Mouse (Mus musculus) heart, postnatal 10 days (tissue): Measurements from ENCODE around the gene Camta1. TPM values are rescaled to one million over a fixed set of nuclear protein-coding genes. Genes with fewer than 3 reads are reported as not detected.

Experiments
- DNase-seq, 2 experiments: peaks; one replicate each; pipeline ENCODE4 v3.0.0; 2021
- intact Hi-C: fragments of 180-260 bp; cut with DNase I; formaldehyde crosslinking; loops from one replicate; pipeline ENCODE4 v1.15.1; 2025
- total RNA-seq, 2 experiments: library from RNA; stranded (reverse); gene quantifications; 2 replicates each; pipeline ENCODE4 v1.2.3; 2021

Camta1 gene
- total RNA-seq, 2 experiments from 2014 or later, result 180 to 183 TPM

GRCm38 (mm10) chr4:151352249-151352648 lies 509.4 kb downstream of the Camta1 start:
- intact Hi-C loops, result no loop called here
- no peak for DNase-seq

DNA sequence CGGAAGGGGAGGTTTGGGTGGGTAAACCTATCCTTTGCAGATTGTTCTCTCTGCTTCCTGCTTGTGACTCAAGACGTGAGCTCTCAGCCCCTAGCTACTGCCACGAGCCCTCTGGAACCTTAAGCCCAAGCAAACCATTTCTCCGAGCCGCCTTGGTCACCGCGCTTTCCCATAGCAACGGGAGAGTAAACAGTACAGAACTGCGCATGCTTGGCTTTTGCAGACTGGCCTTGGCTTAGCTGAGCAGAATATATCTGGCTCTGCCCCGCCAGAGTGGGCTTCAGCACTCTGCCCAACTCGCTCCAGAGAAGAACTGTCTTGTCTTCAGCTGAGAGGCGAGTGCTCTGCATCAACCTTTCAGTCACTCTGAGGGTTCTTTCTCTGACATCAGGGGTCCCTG lies 509.9 kb downstream of the Camta1 start:
- intact Hi-C loops, result no loop called here

DNA sequence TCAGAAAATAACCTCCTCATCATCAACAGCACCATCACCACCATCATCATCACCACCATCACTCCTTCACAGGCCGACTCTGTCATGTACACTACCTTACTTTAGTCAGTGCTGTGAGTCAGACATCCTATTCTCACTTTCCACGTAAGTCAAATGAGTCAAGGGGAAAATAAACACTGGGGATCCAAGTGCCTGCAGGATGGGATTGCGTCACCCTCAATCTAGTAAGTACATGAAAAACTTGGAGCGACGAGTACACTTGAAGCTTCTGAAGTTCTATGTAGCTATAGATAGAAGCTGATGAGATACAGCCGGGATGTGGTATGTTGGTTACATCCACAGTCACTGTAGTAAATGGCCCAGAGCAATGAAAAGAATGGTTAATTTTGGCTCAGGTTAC lies 514.1 kb downstream of the Camta1 start:
- intact Hi-C loops, result no loop called here
- no peak for DNase-seq

More for the DNA sequence above, 509.9 kb downstream of the Camta1 start:
- no peak for DNase-seq

DNA sequence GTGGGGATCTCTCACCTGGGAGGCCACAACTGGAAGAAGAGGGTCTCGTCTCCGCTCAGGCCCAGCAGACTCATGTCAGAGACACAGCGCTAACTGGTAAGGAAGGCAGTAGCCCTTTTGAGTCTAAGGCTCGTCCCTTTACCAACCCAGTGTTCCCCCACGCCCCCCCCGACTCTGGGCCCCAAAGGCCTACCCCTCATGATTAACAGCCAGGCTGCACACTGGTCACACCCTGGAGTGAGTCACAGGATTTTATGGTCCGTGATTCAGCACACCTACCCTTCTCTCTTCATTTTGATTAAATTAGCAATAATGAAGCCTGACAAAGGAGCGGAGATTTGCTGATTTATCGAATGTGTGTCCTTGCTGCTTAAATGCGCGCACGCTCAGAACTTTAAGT lies 515.0 kb downstream of the Camta1 start:
- no peak for DNase-seq
- intact Hi-C loops, result no loop called here

DNA sequence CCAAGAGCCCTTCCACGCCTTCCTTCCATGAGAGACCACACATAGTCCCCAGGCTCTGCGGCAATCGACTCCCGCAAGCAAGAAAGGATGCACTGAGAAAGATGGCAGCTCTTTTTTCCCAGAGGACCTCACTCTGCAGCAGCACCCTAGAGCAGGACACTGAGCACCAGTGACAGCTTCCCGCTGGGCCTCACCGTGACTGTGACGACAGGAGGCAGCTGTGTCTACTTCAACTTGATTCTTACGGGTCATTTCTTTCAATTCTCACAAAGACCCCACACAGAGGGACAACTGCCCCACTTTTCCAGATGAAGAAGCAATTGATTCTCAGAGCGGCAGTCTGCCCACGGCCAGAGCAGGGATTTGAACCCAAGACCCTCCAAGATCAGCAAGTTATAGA lies 516.9 kb downstream of the Camta1 start:
- no peak for DNase-seq
- intact Hi-C loops, result no loop called here

DNA sequence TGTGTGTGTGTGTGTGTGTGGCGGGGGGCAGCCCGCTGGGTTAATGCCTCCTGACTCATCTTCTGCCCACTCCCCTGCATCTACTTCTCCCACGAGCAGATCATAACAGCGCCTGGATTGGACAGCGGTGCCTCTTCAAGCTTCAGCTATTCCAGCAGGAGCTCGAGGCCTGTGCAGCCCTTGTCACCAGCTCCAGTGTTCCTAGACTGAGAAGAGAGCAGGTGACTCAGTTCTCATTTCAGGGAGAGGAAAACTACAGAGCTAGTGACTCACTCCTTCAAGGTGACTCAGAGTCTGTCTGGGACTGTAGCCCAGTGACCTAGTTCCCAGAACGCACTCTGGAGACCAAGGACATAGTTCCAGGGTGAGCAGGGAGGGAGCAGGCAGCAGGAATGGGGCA lies 522.3 kb downstream of the Camta1 start:
- intact Hi-C loops, result no loop called here
- peak; percentile 15 to 18 for DNase-seq

DNA sequence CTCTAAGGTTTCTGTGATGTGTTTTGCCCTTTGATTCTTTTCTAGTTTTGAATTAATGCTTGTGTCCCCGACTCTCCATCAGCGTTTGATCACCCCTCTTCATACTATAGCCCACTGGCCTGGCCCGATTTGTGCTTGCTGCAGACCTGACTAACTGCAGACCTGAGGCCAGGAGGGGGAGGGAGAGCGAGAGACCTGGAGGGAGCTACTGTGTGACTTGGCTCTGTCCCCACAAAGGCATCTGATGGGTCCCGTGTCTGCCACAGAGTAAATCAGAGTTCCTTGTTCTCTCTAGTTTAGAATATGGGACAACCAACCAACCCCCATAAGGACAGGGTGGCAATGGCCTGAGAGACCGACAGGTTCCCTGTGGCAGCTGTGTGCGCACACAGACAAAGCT lies 522.7 kb downstream of the Camta1 start:
- no peak for DNase-seq
- intact Hi-C loops, result no loop called here

DNA sequence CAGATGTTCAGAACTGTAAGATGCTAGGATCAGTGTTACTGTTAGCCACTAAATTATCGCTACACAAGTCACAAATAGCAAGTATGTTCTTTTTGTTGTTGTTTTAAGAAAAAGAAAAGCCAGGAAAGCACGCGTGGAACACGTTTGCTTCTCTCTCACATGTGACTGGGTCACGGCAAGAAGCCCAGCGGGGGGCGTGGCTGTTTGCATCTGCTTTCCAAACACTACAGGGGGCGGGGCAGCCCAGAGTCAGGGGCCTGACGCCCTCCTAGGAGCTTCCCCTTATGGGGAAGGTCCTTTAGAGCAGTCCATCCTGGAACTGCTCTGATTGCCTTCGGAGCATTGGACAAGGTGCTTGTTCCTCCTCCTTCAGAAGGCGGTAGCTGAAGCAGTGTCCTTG lies 524.1 kb downstream of the Camta1 start:
- no peak for DNase-seq
- intact Hi-C loops, result no loop called here

GRCm38 (mm10) chr4:151336413-151336812 lies 525.3 kb downstream of the Camta1 start:
- no peak for DNase-seq
- intact Hi-C loops, result no loop called here

GRCm38 (mm10) chr4:151334951-151335742 lies 526.5 kb downstream of the Camta1 start:
- peak; percentile 34 to 49 for DNase-seq
- intact Hi-C loops, result no loop called here

DNA sequence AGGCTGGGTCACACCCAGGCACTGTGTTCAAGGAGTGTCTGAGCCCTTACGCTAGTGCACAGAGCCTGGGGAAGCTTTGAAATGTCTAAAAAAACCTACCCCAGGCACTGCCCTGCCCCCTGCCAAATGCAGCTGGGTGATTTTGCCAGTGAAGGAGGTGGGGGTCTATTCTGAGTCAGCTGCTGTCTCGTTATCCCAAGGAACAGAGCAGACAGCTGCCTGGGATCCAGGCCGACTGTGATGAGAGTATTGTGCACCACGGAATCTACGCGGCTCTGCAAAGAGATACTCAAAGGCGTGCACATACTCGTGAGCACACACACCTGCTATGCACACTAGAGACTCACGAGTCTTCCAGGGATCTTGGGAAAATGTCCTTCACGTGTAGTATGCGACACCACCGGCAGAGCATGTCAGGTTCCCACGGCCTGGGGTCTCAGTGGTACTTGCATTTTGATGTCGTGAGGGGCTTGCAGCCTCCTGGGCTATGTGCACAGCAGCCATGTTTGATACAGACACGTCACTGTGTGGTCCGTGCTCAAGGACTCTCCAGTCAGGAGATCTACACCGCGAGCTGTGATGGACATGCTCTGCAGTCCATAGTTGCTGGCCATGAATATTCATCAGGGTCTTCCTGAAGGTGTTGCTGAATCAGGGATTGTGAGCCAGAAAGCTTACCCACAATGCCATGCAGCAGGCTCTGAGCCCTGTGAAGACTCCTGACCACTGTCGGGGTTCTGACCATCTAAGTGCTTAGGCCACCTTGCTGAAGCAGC lies 529.4 kb downstream of the Camta1 start:
- DNase-seq, result no peak
- intact Hi-C loops, result no loop called here

DNA sequence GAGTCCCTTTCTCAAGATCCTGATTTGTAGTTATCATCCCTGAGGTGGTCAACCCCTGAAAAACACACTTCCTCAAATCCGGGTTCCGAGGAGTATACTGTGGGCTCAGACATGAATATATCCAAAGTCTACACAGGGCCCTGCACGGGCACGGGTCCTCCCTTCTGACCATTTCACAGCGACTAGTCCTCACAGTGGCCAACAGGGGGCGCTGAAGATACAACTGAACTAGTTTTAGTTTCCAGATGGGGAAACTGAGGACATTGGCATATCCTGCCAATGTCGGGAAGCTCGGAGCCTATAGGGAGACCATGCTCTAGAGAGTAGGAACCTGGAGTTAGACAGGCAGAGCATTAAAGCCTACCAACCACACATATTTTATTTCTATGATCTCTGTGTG lies 530.7 kb downstream of the Camta1 start:
- intact Hi-C loops, result no loop called here
- no peak for DNase-seq

DNA sequence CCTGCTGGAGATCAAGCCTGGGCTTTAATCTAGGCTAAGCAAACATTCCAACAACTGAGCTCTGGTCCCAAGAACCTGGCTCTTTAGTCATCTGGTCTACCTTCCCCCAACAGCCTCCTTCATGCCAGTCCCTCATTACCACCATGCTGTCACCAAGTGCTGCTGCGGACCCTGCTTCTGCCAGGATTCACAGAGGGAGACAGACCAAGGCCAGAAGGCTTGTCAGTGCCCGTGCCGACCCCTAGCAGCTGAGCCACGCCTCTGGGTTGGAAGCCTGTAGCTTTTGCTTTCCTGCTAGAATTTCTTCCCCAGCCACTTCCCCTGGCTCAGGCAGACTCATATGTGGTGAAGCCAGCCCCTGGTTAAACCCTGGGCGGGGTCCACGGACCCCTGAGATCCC lies 533.6 kb downstream of the Camta1 start:
- intact Hi-C loops, result no loop called here

DNA sequence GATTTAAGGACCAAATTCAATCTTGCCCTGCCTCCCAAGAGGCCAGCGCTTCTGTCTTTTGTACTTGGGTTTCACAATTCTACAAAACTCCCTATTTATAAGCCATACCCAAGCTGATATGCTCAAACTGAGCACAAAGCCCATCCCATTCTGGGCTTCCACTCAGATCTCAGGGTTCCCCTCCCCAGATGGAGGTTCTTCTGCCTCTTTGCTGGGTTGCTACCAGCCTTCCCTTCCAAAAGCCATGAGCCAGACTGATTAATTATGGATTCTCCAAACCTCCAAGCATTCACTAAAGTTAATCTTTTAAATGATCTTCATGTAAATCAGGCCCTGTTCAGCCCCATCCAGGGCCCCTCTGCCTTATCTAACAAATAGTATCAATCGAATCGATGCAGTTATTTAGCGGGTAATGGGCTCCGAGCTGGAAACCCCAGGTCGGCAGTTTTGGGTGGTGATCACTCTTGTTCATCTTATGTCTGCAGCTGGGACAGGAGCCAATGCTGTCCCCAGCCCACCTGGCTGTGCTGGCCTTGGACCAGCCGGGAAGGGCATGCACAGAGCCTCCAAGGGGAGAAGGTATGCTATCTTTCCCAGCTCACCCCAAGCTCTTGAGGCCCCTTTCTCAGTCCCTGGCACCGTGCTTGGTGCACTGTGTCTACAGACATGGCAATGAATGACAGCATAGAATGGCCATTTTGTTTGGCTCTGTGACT lies 534.5 kb downstream of the Camta1 start:
- intact Hi-C loops, result no loop called here
- no peak for DNase-seq

More for the DNA sequence above, 533.6 kb downstream of the Camta1 start:
- no peak for DNase-seq

GRCm38 (mm10) chr4:151316428-151316827 lies 545.2 kb downstream of the Camta1 start:
- intact Hi-C loops, result no loop called here
- DNase-seq, result no peak

- intact Hi-C loops, result no loop called here
These were observed 546.0 kb downstream of the Camta1 start for GRCm38 (mm10) chr4:151315726-151316125.

DNA sequence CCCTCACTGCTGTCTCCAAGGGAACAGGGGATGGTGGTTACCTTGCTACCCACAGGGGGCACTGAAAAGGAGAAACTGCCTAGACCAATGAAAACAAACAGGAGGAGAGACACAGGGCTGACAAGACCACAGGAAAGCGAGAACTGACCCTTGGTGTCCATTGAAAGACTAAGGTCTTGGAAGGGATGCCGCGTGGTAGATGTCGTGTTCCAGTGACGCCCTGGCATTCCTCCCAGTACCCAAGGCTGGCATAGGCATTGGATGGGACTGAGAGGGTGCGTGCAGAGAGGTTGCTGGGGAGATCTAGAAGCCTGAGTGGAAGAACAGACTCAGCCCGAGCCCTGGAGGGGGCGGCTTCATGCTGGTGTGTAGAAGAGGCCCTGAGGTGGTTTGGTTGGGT lies 550.9 kb downstream of the Camta1 start:
- intact Hi-C loops, result no loop called here

More at GRCm38 (mm10) chr4:151315726-151316125, 546.0 kb downstream of the Camta1 start:
- DNase-seq, result no peak

DNA sequence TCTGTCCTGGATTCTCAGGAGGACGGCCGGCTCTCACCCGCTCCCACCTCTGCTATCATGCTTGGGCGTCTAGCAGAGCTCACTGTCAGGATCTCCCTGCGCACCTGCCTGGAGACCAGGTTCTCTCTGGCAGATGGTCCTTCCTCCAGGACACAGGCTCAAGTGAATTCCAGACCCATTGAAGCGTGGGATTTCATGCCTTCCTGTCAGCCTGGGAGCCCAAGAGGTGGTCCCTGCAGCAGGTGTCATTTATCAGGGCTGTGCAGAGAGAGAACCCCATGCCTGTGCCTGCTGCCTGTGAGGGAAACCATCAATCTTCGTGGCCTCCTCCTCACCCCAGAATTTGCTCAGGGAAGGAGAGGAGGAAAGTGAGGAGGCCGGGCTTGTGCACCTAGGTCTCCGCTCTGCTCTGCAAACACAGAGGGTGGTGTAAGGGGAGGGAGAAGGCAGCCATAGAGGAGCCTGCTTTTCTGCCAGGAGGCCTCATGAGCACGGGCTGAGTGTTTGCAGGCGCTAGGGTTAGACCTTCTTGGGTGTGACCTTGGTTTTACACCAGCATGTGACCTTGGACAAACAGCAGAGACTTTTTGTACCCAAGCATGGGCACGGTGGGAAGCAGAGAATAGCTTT lies 551.5 kb downstream of the Camta1 start:
- DNase-seq, result no peak
- intact Hi-C loops, result no loop called here

More for the DNA sequence above, 550.9 kb downstream of the Camta1 start:
- no peak for DNase-seq

GRCm38 (mm10) chr4:151306890-151307289 lies 554.8 kb downstream of the Camta1 start:
- intact Hi-C loops, result no loop called here

GRCm38 (mm10) chr4:151306311-151306765 lies 555.3 kb downstream of the Camta1 start:
- intact Hi-C loops, result no loop called here
- no peak for DNase-seq

More at GRCm38 (mm10) chr4:151306890-151307289, 554.8 kb downstream of the Camta1 start:
- DNase-seq, result no peak

DNA sequence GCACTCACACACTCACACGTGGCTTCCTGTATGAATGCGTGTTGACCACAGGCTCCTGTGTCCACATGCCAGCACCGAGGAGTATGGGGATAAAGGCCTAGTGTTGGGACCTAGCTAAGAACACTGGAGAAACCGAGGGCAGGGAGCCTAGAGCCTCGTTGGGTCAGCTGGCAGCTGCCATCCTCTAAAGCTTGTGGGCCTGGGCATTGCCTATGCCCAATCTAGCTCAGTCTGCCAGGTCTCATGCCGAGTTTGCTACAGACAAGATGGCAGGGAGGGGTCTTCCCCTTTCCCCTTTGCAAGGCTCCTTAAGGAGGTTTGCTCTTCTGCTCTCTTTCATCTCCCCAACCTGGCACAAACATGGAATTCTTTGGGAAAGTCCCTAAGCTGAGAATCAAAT lies 555.9 kb downstream of the Camta1 start:
- intact Hi-C loops, result no loop called here
- no peak for DNase-seq
